Mouse (Mus musculus) brain, embryonic 14.5 days (tissue): Measurements from ENCODE around the gene Cdc42ep5. TPM values are rescaled to one million over a fixed set of nuclear protein-coding genes. Genes with fewer than 3 reads are reported as not detected.

ENCODE experiments used
- DNase-seq: peaks from one replicate; pipeline ENCODE4 v3.0.0-alpha.2; 2011; ENCODE audit warnings: low read depth
- CTCF ChIP-seq: fragments of 200-500 bp; IDR thresholded peaks from 2 replicates; pipeline ENCODE4 v1.5.1; 2012; ENCODE audit warnings: inconsistent platforms, mild to moderate bottlenecking, moderate library complexity, borderline replicate concordance; ENCODE audit not compliant: insufficient read depth, insufficient read length; ENCODE audit errors: extremely low read depth
- POLR2A ChIP-seq: fragments of 200-500 bp; IDR thresholded peaks from 2 replicates; pipeline ENCODE4 v1.6.1; 2012; ENCODE audit warnings: mild to moderate bottlenecking, inconsistent platforms, borderline replicate concordance; ENCODE audit not compliant: poor library complexity, insufficient read depth, insufficient read length, severe bottlenecking; ENCODE audit errors: extremely low read depth
- polyA plus RNA-seq: library from polyadenylated mRNA; depleted of rRNA; stranded (reverse); fragments of >200 nt; gene quantifications from 2 replicates; pipeline ENCODE4 v1.2.3, GENCODE M21; 2012

The Cdc42ep5 gene
- polyA plus RNA-seq, 1 experiment = 9.7 TPM

- DNase-seq = peak; percentile 94
- TF ChIP-seq CTCF (peak; percentile 98), POLR2A (no peak)
These were observed 33.8 kb downstream of the Cdc42ep5 start for GRCm38 (mm10) chr7:4130686-4131452.

GRCm38 (mm10) chr7:4128860-4129259 is 35.8 kb downstream of the Cdc42ep5 start:
- TF ChIP-seq CTCF = no peak
- no peak for TF ChIP-seq POLR2A
- no peak for DNase-seq

GRCm38 (mm10) chr7:4127894-4128293 is 36.8 kb downstream of the Cdc42ep5 start:
- TF ChIP-seq POLR2A = no peak
- TF ChIP-seq CTCF = no peak
- no peak for DNase-seq

- no peak for TF ChIP-seq POLR2A
- no peak for TF ChIP-seq CTCF
- no peak for DNase-seq
These were observed 37.5 kb downstream of the Cdc42ep5 start for GRCm38 (mm10) chr7:4126992-4127785.

GRCm38 (mm10) chr7:4125306-4125705 is 39.4 kb downstream of the Cdc42ep5 start:
- no peak for DNase-seq
- no peak for TF ChIP-seq CTCF

GRCm38 (mm10) chr7:4124856-4125255 is 39.8 kb downstream of the Cdc42ep5 start:
- no peak for TF ChIP-seq POLR2A
- no peak for TF ChIP-seq CTCF
- DNase-seq = no peak

- TF ChIP-seq CTCF (peak; percentile 50; the same call in 1 of the 2 replicates), POLR2A (no peak)
- DNase-seq = peak; percentile 98
These were observed 40.3 kb downstream of the Cdc42ep5 start for GRCm38 (mm10) chr7:4124315-4124759.

- peak; percentile 97 for DNase-seq
- TF ChIP-seq POLR2A (no peak), CTCF (no peak)
These were observed 40.9 kb downstream of the Cdc42ep5 start for GRCm38 (mm10) chr7:4123732-4124131.

GRCm38 (mm10) chr7:4122783-4123182 is 41.9 kb downstream of the Cdc42ep5 start:
- TF ChIP-seq POLR2A (no peak), CTCF (no peak)
- DNase-seq = no peak

- TF ChIP-seq POLR2A (no peak), CTCF (no peak)
- peak; percentile 42 for DNase-seq
These were observed 42.4 kb downstream of the Cdc42ep5 start for GRCm38 (mm10) chr7:4122076-4122768.
